Mouse (Mus musculus) heart, adult 8-10 months (tissue): ENCODE measurements around the gene Prps1. TPM values are rescaled to one million over a fixed set of nuclear protein-coding genes. Genes with fewer than 3 reads are reported as not detected.

Experiments used
- total RNA-seq, 4 experiments: library from RNA; stranded (reverse); gene quantifications; 2 replicates each; pipeline ENCODE4 v1.2.4; 2022

The Prps1 gene
- total RNA-seq, 4 experiments from 2014 or later: 24.4 to 32.6 (median 30.2) TPM

Other genes with a start within 250 kb of the Prps1 start
- under 1 TPM in 1 of 4 experiments, not detected in 3; 0.03 TPM for gene Frmpd3, start 114.3 kb upstream of the Prps1 start, total RNA-seq
- 100 to 1,000 TPM; 121 to 152 (median 126) TPM for gene Tsc22d3, start 144.0 kb downstream of the Prps1 start, total RNA-seq
- 10 to 100 TPM; 14.7 to 16.8 (median 16.4) TPM for gene Mid2, start 208.0 kb downstream of the Prps1 start, total RNA-seq